Mouse (Mus musculus): ENCODE data around the gene Szt2. TPM values are rescaled to one million over a fixed set of nuclear protein-coding genes. Genes with fewer than 3 reads are reported as not detected.

The Szt2 gene
- total and polyA plus RNA-seq, 3 experiments, result 3.2 to 18.9 (median 7.4) TPM

- peaks cover 82 to 98% of the 10 kb centered on the region in 2 experiments for H3K36me3 ChIP-seq (replicated peaks in 1 of 2; ENCODE audit: control insufficient read depth in 1 of 2, insufficient read depth in 1 of 2, low read length in 1 of 2)
Measured at GRCm38 (mm10) chr4:118398400-118398799, 10.7 kb downstream of the Szt2 start.

DNA sequence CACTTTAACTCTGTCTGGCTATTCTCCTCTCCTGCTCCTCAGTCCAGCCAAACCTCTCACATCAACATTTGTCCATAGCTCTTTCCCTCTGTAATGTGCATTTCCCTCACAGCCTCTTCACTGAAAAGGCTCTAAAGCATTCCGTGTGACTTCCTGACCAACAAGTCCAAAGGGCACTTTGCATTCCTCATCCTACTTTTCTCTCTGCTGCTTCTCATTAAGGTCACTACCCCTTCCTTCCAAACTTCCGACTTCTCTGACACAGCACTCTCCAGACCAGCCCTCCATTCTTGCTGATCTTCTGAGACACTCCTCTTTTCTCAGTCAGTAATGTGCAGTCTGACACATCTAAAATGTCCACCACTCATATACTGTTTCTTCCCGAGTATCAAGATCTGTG is 12.6 kb downstream of the Szt2 start:
- dilution Hi-C loops (cut with MboI; ENCODE audit: extremely low pct_ligation_motif_present, extremely low pct_unique_long_range_greater_than_20kb, low sequenced_read_pairs), result no loop called here
- Histone ChIP-seq H3K9ac (ENCODE audit: insufficient read depth, low read depth) (no peak overlapping the region), H3K4me2 (ENCODE audit: insufficient read depth, low read depth, poor library complexity, severe bottlenecking) (no peak overlapping the region), H3K79me2 (replicated peaks; ENCODE audit: control insufficient read depth, extremely low read depth, insufficient read depth, poor library complexity, severe bottlenecking) (no peaks in the 10 kb centered on the region), H3K9me3 (replicated peaks; ENCODE audit: low read length) (no peaks in the 10 kb centered on the region), H3K36me3 (replicated peaks in 1 of 2; ENCODE audit: control insufficient read depth in 1 of 2, insufficient read depth in 1 of 2, low read length in 1 of 2) (peaks cover 85 to 98% of the 10 kb centered on the region in 2 experiments), H3K4me3 (replicated peaks in 1 of 3; ENCODE audit: low read depth in 2 of 3, low read length in 2 of 3, poor library complexity in 1 of 3) (no peak overlapping the region), H3K4me1 (ENCODE audit: control insufficient read depth in 1 of 2, insufficient read depth in 2 of 2) (no peaks in the 10 kb centered on the region), H3K27me3 (replicated peaks) (no peaks in the 10 kb centered on the region), H3K27ac (ENCODE audit: insufficient read depth, low read depth) (no peak overlapping the region)
- TF ChIP-seq IRF4 (IDR thresholded peaks at IDR 0.05; ENCODE audit: low read depth, low read length) (no peak), JUN (IDR thresholded peaks at IDR 0.05; ENCODE audit: insufficient read depth, low read depth, low read length) (no peak), ELF1 (IDR thresholded peaks at IDR 0.05; ENCODE audit: low read depth, low read length) (no peak), ZMIZ1 (IDR thresholded peaks at IDR 0.05; ENCODE audit: low read depth, low read length) (no peak), POLR2AphosphoS2 (IDR thresholded peaks at IDR 0.05; ENCODE audit: low read depth, low read length) (no peak), ZNF384 (IDR thresholded peaks at IDR 0.05; ENCODE audit: low read depth, low read length) (no peak), MEF2A (IDR thresholded peaks at IDR 0.05; ENCODE audit: borderline replicate concordance, low read depth, low read length) (no peak), NRF1 (IDR thresholded peaks at IDR 0.05; ENCODE audit: low read depth, low read length) (no peak), KAT2A (IDR thresholded peaks at IDR 0.05; ENCODE audit: insufficient replicate concordance, low read length) (no peak), GABPA (IDR thresholded peaks at IDR 0.05; ENCODE audit: insufficient replicate concordance, low read depth, low read length) (no peak)
- in situ Hi-C loops (cut with MboI; ENCODE audit: low pct_ligation_motif_present, low pct_unique_long_range_greater_than_20kb, low sequenced_read_pairs), result no loop called here
- no peak for DNase-seq (ENCODE audit: extremely low read depth)

More at GRCm38 (mm10) chr4:118398400-118398799, 10.7 kb downstream of the Szt2 start:
- dilution Hi-C loops (cut with MboI; ENCODE audit: extremely low pct_ligation_motif_present, extremely low pct_unique_long_range_greater_than_20kb, low sequenced_read_pairs), result no loop called here
- H3K4me1 ChIP-seq (ENCODE audit: control insufficient read depth in 1 of 2, insufficient read depth in 2 of 2), result no peaks in the 10 kb centered on the region
- H3K27me3 ChIP-seq (replicated peaks), result no peaks in the 10 kb centered on the region
- H3K27ac ChIP-seq (ENCODE audit: insufficient read depth, low read depth), result no peak overlapping the region
- TF ChIP-seq IRF4 (IDR thresholded peaks at IDR 0.05; ENCODE audit: low read depth, low read length) (no peak), UBTF (IDR thresholded peaks at IDR 0.05; ENCODE audit: low read depth, low read length) (no peak), ELF1 (IDR thresholded peaks at IDR 0.05; ENCODE audit: low read depth, low read length) (no peak), TBP (conservative IDR thresholded peaks at IDR 0.05; ENCODE audit: low read depth, low read length) (no peak), GABPA (IDR thresholded peaks at IDR 0.05; ENCODE audit: insufficient replicate concordance, low read depth, low read length) (no peak), MAFK (IDR thresholded peaks at IDR 0.05; ENCODE audit: insufficient replicate concordance, low read length) (no peak), PAX5 (IDR thresholded peaks at IDR 0.05; ENCODE audit: low read length) (no peak), POLR2A (IDR thresholded peaks at IDR 0.05; ENCODE audit: low read depth, low read length) (no peak), CHD2 (IDR thresholded peaks at IDR 0.05; ENCODE audit: low read length) (no peak), RCOR1 (conservative IDR thresholded peaks at IDR 0.05; ENCODE audit: low read depth, low read length) (no peak), JUND (conservative IDR thresholded peaks at IDR 0.05; ENCODE audit: low read depth, low read length) (no peak), CTCF (conservative IDR thresholded peaks at IDR 0.05 in 1 of 2, IDR thresholded peaks at IDR 0.05 in 1 of 2; ENCODE audit: low read depth in 2 of 2, low read length in 2 of 2) (no peak)
- H3K79me2 ChIP-seq (replicated peaks; ENCODE audit: control insufficient read depth, extremely low read depth, insufficient read depth, poor library complexity, severe bottlenecking), result no peaks in the 10 kb centered on the region
- no peak overlapping the region for H3K4me3 ChIP-seq (replicated peaks in 1 of 3; ENCODE audit: low read depth in 2 of 3, low read length in 2 of 3, poor library complexity in 1 of 3)
- no peaks in the 10 kb centered on the region for H3K9me3 ChIP-seq (replicated peaks; ENCODE audit: low read length)
- no peak overlapping the region for H3K9ac ChIP-seq (ENCODE audit: insufficient read depth, low read depth)
- no peak for DNase-seq (ENCODE audit: extremely low read depth)
- in situ Hi-C loops (cut with MboI; ENCODE audit: low pct_ligation_motif_present, low pct_unique_long_range_greater_than_20kb, low sequenced_read_pairs), result no loop called here
- H3K4me2 ChIP-seq (ENCODE audit: insufficient read depth, low read depth, poor library complexity, severe bottlenecking), result no peak overlapping the region
